Mouse (Mus musculus): ENCODE data around the gene Slc4a4.

DNA sequence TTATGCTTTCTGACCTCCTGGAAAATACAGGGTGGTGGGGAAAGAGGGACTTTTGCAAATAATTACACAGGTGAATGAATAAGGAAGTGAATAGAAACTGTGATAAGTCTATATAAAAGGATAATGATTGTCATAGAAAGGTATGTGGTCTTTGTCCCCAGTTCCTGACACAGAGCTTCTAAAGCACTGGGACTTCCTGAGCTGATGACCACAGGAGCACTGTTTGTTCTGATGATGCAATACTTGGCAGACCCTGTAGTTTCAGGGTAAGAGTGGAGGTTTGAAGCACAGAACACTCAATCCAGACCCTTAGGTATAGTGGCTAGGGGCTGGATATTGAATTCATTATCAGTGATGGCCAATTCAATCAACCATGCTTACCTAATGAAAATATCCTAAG lies 391.7 kb downstream of the Slc4a4 start:
- TF ChIP-seq CTCF (IDR thresholded peaks at IDR 0.05; ENCODE audit: insufficient read depth, low read depth, low read length) (no peak), POLR2A (IDR thresholded peaks at IDR 0.05; ENCODE audit: insufficient read depth, low read depth, low read length) (no peak)

All from olfactory bulb, adult 2 months (tissue).